Mouse (Mus musculus) lung, postnatal 0 days (tissue): ENCODE data around the gene Gm8122.
"Not testable (repeated sequence)": the region's sequence is repeated elsewhere in the genome, so short reads cannot be mapped to it uniquely, and the experiment has no call there.

Source experiments
- CTCF ChIP-seq: IDR thresholded peaks from 2 replicates; pipeline ENCODE4 v1.5.1; 2016; ENCODE audit warnings: antibody characterized with exemption, mild to moderate bottlenecking
- EP300 ChIP-seq: IDR thresholded peaks from 2 replicates; pipeline ENCODE4 v1.6.1; 2016; ENCODE audit warnings: antibody characterized with exemption, mild to moderate bottlenecking, control low read depth

DNA sequence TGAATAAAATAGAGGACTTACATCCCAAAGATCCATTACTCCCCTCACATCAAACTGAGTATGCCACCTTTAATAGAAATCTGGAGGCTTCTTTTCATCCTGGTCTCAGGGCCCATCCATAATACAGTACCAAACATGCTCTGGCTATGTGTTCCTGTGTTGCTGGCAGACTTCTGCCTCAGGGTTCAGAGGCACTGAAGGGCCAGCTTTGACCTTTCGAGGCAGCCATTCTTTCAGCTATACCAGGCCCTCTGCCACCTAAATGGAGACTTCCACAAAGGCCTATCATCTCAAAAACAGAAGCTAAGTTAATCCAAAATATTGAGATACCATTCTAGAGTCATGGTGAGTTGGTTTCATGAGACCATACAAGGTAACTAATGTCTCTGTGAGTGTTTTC lies 21.4 kb upstream of the Gm8122 start:
- TF ChIP-seq CTCF, EP300: not testable (repeated sequence)
